Mouse (Mus musculus): ENCODE data around the gene Ptpn3.
A peak's percentile ranks its signal among the peaks of the same experiment; 100 is the strongest.

DNA sequence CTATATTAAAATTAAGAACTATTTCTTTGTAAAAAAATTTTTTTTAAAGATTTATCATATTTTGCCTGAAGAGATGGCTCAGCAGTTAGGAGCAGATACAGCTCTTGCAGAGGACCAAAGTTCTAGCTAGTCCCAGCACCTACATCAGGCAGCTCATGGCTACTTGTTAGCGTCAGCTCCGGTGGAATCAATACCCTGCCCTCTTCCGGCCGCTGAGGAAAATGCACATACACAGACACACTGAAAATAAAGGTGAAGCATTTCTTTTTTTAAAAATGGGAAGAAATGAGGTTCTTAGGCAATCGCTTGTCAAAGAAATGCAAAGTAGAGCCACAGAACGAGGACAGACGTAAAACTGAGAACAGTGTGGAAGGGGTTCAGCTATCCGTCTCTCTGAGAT, 30.6 kb downstream of the Ptpn3 start:
- TF ChIP-seq CTCF (IDR thresholded peaks at IDR 0.05; ENCODE audit: low read depth): 0 out of 2 replicates have a peak, but pooled peaks have one; percentile 7
- no peak for TF ChIP-seq EP300 (IDR thresholded peaks at IDR 0.05; ENCODE audit: low read depth)
